Mouse (Mus musculus) bone marrow macrophage, adult 2 months (primary cell): ENCODE data around the gene Col5a1.

ENCODE experiments used
- CTCF ChIP-seq: IDR thresholded peaks from 2 replicates; pipeline ENCODE4 v1.5.1; 2012; ENCODE audit warnings: low read depth, mild to moderate bottlenecking, low read length, moderate library complexity
- POLR2A ChIP-seq: IDR thresholded peaks from 2 replicates; pipeline ENCODE4 v1.6.1; 2012; ENCODE audit warnings: mild to moderate bottlenecking, low read depth, low read length, borderline replicate concordance

- TF ChIP-seq CTCF (no peak), POLR2A (no peak)
Observed at GRCm38 (mm10) chr2:28034011-28034710, 147.9 kb downstream of the Col5a1 start.
